Mouse (Mus musculus) cerebellum, postnatal 14 days (tissue): ENCODE measurements at regions not wholly inside any gene's neighbourhood (a gene's known extent, or its start where the extent isn't known, plus 50 kb on each side); places are given as distances from the start of the nearest gene placed in this dataset.
"Not testable (repeated sequence)": the region's sequence is repeated elsewhere in the genome, so short reads cannot be mapped to it uniquely, and the experiment has no call there.

Source experiments
- DNase-seq, 2 experiments: peaks; one replicate each; pipeline ENCODE4 v3.0.0; 2021; ENCODE audit warnings: mixed read lengths in 2 of 2

- no peak for DNase-seq
Measured at GRCm38 (mm10) chr4:7913191-7913590, 325.6 kb downstream of the Car8 start.

GRCm38 (mm10) chr4:7912675-7913074 lies 326.2 kb downstream of the Car8 start:
- DNase-seq, result no peak

DNA sequence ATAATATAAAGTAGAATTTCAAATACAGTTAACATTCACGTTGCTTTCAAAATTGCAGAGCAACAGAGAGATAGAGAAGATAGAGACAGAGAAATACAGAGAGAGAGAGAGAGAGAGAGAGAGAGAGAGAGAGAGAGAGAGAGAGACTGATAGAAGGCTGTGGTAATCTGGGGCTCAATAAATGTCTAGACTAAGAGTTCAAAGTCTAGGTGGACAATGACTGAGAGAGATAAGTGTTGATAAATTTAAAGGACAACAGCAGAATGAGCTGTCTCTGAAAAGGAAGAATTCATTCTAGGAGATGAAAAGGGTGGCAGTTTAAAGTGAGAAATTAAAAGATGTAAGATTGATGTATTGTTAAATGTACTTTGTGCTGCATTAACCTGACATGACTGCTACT lies 335.7 kb downstream of the Car8 start:
- no peak for DNase-seq

DNA sequence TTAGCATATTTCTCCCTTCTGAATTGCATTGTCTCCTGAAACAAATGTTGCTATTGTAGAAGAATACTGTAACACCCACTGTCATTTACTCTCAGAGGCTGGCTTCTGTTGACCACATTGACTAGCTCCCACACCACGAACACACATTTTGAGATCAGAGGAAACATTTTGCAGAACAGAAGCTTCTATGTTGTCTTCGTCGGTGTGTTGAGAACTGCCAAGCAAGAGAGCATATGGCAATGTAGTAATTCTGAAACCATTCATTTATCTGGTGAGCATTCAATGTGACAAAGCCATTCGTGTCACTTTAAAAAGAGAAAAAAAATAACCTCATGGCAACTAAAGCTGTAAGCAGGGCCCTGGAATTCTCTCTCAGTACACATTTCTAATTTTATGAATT lies 343.9 kb downstream of the Car8 start:
- no peak for DNase-seq

GRCm38 (mm10) chr4:7891128-7891527 lies 347.7 kb downstream of the Car8 start:
- peak in 1 of 2 experiments; percentile 4 for DNase-seq

GRCm38 (mm10) chr4:7854518-7854917 lies 384.3 kb downstream of the Car8 start:
- DNase-seq, result no peak

DNA sequence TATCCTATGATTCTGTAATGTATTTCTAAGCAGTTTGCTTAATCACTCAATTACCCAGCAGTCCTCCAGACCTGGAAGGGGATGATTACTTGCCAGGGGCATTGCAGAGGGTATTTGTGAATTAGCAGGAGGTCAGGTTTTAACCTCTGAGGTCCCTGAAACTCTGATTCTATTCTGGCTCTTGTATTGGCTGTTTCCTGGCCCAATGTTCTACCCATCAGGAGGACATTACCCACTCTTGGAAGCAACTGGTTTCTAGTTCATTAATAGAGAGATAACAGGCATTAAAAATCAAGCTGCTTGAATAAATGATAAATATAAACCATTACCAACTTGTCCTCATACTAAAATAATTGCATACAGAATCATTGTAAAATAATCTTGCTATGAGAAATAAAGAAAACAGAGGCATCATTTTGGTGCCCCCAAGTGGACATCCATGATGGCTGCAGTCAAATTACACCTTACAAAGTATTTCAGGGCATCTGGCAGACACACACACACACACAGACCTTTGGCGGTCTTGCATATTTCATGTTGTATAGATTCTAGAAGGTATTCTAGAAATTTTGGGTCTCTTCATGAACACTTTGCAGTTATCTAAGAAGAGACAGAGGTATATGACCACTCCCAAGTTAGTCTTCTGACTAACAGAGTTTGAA lies 385.6 kb downstream of the Car8 start:
- DNase-seq, result peak; percentile 54 to 57

GRCm38 (mm10) chr4:7852006-7852615 lies 386.7 kb downstream of the Car8 start:
- no peak for DNase-seq

- no peak for DNase-seq
Measured at GRCm38 (mm10) chr4:7847411-7847810, 391.4 kb downstream of the Car8 start.

DNA sequence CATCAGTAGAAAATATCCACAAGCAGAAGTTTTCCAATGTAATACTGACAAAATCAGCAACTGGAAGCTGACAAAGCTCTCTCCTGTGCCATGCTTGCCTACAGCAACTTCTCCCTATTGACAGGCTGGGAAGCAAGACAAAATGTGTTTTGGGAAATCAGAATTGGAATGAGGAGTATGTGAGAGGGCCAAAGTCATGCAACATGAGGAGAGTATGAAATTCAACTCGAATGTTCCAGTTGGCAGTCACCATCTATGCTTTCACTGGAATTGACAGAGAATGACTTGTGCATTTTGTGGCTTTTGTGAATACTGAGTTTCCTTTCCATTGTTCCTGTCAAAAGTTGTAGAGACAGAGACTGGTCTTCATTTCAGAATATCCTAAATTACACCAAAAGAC lies 409.7 kb downstream of the Car8 start:
- DNase-seq, result no peak

- DNase-seq, result no peak
Measured at GRCm38 (mm10) chr4:7819847-7820246, 419.0 kb downstream of the Car8 start.

DNA sequence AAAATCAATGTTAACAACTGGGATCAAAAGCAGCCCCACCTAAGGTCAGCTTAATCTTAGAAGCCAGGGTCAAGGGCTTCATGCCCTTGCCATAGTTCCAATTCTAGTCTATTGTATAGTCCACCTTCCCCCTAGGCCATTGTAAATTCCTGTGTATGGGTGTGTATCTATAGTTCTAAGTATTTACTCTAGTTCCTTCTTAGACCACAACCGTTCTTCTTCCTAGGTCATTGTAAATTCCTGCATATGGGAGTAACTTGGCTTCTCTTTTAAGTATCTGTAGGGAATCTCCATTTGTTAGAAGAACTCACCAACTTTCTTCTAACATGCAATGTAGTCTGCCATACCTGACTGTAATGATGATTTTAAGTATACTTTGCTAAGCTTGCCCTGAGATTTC lies 461.1 kb downstream of the Car8 start:
- not testable (repeated sequence) for DNase-seq

- DNase-seq, result no peak
Measured at GRCm38 (mm10) chr4:7755473-7755872, 483.4 kb downstream of the Car8 start.

DNA sequence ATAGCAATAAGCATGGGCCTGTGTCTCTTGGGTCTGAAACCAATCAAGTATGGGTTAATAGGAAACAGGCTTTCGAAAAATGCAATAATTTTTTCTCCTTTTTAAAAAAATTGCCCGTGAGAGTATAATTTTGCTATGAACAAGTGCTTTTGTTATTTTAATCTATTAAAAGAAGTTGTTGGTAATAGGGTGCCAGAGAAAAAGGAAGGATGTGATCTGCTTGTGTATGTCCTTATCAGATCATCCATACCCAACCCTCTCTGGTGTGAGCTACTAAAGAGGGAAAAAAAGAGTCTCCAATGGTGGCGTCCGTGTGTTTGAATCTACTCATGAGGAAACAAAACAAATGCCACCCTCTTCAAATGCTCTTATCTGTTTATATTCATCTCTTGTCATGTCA lies 484.9 kb downstream of the Car8 start:
- no peak for DNase-seq

GRCm38 (mm10) chr4:7751208-7751607 lies 487.6 kb downstream of the Car8 start:
- no peak for DNase-seq

GRCm38 (mm10) chr4:7722893-7723292 lies 515.9 kb downstream of the Car8 start:
- no peak for DNase-seq

- no peak for DNase-seq
Measured at GRCm38 (mm10) chr4:7688516-7688915, 550.3 kb downstream of the Car8 start.

DNA sequence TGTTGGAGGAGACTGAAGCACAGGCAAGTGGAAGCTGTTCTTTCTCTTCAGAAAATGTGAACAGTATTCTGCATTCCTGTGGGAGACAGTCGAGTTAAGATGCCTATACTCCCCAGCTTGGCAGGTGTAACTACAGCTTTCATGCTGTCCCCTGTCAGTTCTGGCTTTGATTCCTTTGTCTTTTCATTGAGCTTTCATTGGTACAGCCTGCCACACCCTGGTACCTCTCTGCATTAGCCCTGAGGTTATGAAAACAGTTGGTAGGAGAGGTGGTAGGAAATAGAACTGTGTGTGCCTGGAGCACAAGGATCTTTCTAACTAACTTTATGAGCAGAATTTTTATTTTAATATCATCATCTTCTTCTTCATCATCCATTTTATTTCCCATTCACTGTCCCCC lies 551.6 kb downstream of the Car8 start:
- no peak for DNase-seq

- no peak for DNase-seq
Measured at GRCm38 (mm10) chr4:7670795-7671105, 568.1 kb downstream of the Car8 start.

DNA sequence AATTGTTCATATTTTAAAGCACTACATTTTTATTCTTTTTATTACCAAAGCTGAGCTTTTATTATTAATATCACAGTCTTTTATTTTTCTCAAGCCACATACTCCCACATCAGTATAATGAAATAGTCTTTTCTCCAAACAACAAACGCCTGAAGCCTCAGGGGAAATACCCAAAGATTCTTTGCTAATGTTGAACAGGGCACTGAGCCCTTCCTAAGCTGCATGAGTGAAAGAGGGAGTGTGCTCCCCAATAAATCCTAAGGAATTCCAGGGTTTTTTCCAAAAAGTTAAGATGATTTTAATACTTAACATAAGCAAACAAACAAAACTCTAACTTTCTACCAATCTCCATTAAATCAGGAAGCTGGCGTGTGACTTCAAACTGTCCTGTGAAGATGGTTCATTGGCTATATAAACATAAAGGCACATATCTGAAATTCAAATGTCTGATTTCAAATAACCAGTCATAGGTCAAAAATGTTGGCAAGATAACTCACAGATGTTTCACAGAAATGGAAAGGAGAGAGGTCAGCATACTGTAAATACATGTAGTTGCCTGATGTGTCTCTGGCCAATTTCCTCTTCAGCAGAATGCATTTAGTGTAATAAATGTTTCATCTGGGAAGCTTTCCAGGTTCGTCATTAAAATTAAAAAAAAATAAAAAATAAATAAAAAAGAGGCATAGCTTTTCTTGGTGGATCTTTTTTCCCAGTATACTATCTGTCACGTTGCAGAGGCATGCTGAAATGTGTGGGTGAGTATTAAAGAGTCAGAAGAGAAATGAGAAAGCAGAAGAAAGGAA lies 568.6 kb downstream of the Car8 start:
- no peak for DNase-seq

- no peak for DNase-seq
Measured at GRCm38 (mm10) chr4:7666935-7667594, 571.8 kb downstream of the Car8 start.

DNA sequence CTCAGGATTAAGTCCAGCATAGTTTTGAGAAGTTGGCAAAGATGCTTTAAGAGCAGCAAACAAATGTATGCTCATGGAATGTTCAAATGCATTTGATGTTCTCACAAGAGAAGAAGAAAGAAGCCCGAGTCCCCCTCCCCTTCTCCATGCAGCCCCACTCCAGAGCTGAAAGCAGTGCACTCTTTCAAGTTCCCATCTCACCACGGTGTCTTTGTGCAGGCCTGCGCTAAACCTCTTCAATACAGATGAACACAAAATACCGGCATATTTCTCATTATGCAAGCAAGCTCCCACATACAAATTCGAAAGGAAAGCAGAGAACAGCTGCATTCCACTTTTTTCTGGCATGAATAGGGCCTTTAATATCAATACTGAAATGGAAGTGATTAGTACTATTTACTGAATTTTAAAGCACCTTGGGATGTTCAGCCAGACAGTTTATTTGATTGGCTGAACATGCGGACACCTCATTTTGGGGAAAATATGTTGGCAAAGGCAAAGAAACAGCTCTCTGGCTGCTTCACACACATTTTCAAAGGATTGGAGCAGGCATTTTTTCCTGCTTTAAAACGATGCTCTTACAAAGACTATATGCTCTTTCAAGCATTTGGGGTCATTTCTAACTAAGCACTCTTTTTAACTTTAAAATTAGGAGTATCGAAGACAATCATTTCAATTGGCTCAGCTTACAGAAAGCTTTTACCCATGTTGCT lies 595.8 kb downstream of the Car8 start:
- DNase-seq, result no peak
